Mouse (Mus musculus) inflammation-experienced regulatory T-cells, adult 6 months (primary cell): ENCODE measurements around the gene Swt1. TPM values are rescaled to one million over a fixed set of nuclear protein-coding genes. Genes with fewer than 3 reads are reported as not detected.
"Not testable (repeated sequence)": the region's sequence is repeated elsewhere in the genome, so short reads cannot be mapped to it uniquely, and the experiment has no call there.

Experiments
- ATAC-seq: one replicate; pipeline ENCODE4 v1.8.0; 2017
- polyA plus RNA-seq, 3 experiments: library from polyadenylated mRNA; unstranded; fragments of 100-300 nt; shearing (Covaris generic); gene quantifications; one replicate each; pipeline ENCODE4 v1.2.1; 2017

Gene Swt1
- 10 to 100 TPM; 38.3 to 57.7 (median 45.1) TPM for polyA plus RNA-seq

DNA sequence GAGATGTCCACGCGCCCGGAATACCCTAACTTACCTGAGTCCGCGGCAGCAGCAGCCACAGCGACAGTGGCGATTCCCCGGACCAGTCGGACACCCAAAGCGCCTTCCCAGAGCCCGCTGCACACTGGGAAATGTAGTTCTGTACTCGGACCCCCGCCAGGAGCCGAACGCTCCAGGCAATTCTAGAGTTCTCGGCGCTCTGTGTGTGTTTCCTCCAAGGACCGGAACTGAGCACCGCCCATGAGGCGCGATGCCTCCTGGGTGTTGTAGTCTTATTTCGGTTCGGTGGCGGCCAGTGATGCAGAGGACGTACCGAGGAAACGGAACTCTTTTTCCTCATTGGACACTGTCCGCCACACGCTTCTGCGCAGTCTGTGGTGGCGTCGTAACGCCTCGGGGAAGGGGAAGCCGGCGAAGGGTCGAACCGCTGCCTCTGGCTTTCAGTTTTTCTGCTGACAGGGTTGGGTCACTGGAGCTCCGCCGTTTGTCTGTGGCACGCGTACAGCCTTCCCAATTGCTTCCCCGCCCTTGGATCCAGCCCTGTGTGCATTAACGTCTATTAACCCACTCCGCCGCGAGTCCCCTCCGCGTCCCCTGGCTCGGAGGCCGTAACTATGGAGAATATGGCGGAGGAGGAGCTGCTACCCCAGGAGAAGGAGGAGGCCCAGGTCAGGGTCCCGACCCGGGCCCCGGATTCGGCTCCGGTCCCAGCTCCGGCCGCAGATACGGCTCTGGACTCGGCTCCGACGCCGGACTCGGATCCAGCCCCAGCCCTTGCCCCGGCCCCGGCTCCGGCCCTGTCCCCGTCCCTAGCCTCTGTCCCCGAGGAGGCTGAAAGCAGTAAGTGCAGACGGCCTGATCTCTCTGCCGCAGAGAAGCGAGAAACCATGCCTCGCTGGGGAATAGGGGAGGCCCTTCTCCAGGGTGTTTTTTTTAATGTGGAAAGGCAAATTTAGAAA lies at the start of gene Swt1, which contains the start of gene Trmt1l:
Gene Swt1 (minus strand): TSS at position 193 of the 959 bp plus-strand sequence.
Gene Trmt1l (plus strand): TSS at position 280 of the 959 bp plus-strand sequence.
- peak; percentile 98 for ATAC-seq

DNA sequence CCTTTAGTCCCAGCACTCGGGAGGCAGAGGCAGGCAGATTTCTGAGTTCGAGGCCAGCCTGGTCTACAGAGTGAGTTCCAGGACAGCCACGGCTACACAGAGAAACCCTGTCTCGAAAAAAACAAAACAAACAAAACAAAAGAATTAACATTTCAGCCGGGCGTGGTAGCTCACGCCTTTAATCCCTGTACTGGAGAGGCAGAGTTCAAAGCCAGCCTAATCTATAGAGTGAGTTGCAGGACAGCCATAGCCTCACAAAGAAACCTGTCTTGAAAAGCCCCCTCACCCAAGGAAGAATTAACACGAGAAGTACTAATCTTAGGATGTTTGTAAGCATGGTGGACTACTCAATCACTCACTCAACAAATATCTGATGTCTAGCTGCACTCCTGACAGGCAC lies 44.1 kb upstream of the Swt1 start:
- not testable (repeated sequence) for ATAC-seq

DNA sequence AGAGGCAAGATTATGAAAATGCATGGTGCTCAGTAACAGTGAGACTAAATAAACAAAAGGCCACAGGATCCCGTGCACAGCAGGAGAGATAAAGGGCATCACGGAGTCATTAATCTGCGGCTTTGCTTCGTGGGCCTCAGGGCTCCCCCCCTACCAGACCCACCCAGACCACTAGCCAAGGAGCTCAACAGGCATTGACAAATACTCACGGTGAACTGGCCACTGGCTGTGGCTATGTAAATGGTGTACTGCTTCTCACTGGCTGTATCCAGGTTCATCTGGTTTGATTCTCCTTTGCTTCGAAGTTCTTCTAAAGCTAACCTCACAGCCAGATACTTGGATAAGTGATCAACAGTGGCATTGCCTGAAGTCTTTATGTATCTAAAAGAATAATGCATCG lies 43.2 kb upstream of the Swt1 start:
- no peak for ATAC-seq

DNA sequence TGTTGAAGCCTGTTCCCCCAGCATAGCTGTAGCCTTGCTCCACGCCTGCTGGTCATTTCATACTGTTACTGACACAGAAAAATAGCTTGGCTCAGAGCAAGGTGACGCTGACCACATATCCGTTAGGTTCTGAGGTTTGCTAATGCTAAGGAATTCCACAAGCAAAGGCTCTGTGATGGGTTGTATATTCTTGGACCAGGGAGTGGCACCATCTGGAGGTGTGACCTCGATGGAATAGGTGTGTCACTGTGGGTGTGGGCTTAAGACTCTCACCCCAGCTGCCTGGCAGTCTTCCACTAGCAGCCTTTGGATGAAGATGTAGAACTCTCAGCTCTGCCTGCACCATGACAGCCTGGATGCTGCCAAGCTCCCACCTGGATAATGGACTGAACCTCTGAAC lies 38.3 kb upstream of the Swt1 start:
- ATAC-seq, result no peak

DNA sequence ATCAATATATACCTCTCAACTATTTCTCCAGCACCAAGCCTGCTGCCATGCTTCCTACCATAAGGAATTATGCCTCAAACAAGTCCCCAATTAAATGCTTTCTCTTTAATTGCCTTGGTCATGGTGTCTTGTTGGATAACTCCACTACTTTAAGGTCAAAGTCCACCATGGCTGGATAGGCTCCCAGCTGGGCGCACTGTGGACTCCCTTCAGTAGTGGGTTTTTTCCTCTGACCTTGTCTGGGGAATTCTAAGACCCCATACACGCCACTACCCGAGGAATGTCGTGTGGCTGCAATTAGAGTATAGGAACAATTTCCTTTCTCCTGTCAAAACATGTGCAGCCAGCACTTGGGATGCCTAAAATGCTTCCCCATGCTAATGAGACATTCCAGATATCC lies 36.7 kb upstream of the Swt1 start:
- ATAC-seq, result no peak

DNA sequence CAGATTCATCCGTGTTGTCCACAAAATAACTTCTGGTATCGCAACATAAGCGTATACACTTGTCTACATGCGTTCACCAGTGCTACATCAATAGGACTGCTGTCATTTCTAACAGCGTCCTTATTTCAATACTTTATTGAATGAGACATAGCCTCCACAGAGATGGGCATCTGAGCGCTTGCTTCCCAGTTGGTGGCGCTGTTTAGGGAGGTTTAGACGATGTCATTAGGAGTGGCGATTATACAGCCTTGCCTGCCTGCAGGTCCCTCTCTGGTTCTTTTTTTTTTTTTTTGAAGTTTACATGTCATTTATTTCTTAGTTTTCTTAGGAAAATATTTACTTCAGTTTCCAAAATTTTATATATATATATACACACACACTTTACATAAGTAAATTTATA lies 33.0 kb upstream of the Swt1 start:
- ATAC-seq, result no peak

DNA sequence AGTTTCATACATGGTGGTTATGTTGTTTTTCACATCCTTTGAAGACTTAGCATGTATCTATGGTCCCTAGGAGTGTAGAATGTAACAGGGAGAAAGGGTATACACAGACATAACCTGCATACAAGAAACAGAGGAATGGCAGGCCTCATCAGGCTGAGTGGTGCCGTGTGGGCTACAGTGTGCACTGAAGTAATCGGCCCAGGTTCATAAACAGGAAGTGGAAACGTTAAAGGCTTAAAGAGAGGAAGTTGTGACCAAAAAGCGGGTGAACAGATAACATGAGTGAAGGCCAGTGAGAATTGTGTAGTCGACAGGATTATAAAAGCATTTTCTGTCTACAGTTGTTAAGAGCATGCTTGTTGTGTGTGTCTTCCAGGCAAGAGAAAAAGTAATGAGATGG lies 28.8 kb upstream of the Swt1 start:
- ATAC-seq, result peak; percentile 92

DNA sequence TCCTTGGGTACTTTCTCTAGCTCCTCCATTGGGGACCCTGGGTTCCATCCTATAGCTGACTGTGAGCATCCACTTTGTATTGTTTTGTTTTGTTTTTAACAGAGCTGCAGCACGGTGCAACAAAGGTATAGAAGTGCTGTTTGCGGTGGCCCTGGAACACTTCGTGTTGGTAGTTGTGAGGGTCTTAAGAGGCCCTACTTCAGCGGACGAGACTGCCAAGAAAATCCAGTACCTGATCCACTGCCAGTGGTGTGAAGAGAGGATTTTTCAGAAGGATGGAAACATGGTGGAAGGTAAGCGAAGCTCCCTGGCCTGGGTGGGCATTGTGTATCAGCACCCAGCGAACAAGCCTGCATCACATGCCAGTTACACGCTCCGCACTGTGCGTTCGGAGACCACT lies 23.7 kb upstream of the Swt1 start:
- no peak for ATAC-seq

DNA sequence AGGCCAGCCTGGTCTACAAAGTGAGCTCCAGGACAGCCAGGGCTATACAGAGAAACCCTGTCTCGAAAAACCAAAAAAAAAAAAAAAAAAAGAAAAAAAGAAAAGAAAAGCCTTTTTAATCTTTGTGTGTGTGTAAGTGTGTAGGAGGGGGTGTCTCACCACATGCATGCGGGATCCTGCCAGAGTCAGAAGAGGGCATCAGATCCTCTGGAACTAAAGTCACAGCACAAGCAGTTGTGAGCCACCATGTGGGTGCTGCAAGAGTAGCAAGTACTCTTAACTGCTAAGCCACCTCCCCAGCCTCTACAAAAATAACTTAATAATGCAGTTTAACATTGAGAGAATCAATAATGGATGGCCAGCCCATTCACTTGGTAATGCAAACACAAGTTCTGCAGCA lies 22.6 kb upstream of the Swt1 start:
- no peak for ATAC-seq

DNA sequence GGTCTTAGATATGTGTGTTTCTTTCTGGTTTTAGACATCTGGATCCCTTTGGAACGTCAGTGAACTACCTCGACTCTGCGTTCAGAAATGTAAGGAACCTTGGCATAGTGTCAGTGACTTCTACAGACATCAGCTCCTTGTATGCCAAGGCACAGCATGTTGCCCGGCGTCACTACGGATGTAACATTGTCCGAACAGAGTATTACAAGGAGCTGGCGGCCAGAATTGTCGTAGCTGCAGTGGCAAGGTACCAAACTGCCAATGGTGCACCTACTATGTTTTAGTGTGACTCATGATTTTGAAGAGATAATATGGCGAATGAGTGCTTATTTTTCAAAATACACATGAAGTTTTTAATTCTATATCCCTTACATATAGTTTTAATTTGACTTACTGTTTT lies 21.6 kb upstream of the Swt1 start:
- ATAC-seq, result no peak

DNA sequence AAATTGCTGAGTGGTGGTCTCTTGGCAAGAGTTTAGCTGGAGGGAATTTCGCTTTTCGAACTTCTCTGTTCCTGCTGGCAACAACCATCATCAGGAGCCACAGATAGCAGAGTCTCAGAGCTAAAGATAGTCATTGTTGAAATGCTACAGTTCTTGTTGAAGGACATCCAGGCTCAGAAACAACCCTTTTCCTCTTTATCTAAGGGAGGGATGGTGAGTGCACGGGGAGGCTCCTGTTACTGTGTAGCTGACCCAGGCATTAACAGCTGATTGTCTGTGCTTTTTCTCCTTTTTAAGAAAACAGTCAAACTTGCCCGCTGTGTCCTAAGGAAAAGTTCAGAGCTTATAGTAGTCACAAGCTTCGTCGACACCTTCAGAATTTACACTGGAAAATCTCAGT lies 7.2 kb upstream of the Swt1 start:
- ATAC-seq, result no peak

DNA sequence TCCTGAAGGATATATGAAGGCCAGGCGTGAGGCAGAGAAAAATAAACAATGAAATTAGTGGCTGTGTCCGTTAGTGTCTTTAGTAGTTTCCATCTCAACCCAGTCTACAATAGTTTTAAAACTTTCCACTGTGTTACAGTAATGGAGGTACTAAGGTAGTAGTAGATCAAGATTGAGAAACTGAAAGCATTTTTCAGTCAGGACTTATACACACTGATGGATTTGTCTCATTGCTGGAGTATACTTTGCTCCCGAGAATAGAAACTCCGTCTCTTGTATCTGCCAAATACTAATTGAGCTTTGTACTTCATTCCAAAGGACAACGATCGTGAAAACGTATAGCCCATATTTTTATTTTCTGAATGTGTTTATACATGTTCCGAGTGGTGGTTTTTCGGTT lies 1.1 kb upstream of the Swt1 start:
- ATAC-seq, result peak; percentile 14

DNA sequence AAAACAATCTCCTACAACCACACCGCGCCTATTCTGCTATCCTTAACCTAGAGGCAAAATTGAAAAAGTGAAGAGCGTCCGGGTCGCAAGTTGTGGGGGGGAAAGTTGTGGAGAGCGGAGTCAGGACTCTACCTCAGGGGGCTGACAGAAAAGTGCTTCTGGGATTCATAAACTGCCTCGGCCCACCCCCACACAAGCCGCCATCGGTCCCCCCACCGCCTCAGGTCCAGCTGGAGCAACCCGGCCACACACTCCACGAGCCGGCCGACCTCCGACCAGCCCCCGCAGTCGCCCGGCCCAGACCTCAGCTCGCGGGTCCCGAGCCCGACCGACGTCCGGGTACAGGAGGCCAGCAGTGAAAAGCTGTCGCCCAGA lies 380 bp downstream of the Swt1 start:
- ATAC-seq, result peak; percentile 2

DNA sequence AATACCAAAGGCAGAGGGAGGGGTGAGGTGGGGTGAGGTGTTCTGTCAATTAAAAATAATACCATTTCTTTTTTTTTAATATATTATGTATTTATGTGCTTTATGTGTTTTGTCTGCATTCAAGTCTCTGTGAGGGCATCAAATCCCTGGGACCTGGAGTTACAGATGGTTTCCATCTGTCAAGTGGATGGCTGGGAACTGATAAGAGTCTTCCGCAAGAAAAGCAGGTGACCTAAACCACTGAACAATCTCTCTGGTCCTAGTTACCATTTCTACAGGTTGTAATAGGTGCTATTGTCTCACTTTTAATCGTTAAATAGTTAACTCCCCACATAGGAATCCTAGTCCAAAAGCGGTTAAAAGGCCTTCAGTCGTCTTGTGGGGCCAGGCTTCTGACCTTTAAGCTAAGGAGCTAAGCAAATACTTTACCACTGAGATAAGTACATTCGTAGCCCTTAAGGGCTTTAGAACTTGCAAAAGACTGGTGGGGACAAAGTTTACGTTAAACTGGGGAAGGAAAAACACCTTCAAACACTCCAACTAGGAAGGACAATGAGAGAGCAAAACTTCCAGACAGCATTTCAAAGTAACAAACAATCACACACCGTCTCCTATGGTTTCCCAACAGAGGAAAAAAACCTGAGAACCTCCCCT lies 1.2 kb downstream of the Swt1 start:
- ATAC-seq, result no peak

DNA sequence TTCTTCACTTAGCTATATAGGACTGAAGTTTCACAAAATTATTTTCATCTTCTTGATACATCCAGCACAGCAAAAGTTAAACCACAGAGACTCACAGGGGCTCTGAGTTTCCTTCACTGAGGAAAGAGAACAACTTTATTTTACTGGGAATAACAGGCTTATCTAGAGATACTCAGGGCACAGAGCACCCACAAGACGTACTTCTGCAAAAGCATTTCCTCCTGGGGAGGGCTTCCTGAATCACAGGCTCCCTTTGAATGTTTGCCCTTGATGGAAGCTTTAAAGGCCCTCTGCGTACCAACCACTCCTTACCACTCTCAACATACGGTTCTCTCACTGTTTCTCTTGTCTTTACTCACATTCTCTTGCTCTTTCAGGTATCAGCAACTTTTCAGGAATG lies 6.1 kb downstream of the Swt1 start:
- no peak for ATAC-seq

DNA sequence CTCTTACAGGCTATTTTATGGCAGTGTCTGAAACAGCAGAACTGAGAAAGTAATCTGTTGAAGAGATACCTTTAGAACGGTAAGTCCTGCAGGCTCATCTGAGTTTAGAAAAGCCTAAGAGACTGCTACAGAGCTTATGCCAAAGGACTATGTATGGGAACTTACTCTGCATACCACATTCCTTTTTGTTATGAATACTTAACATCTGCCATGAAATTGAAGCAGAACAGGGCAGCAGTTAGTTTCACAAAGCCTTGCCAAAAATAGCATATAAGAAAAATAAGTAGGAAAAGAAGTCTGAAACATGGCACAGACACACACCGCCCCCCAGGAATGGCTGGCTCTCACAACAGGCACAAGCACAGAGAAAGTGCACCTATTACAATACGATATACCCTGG lies 18.4 kb downstream of the Swt1 start:
- ATAC-seq, result no peak

DNA sequence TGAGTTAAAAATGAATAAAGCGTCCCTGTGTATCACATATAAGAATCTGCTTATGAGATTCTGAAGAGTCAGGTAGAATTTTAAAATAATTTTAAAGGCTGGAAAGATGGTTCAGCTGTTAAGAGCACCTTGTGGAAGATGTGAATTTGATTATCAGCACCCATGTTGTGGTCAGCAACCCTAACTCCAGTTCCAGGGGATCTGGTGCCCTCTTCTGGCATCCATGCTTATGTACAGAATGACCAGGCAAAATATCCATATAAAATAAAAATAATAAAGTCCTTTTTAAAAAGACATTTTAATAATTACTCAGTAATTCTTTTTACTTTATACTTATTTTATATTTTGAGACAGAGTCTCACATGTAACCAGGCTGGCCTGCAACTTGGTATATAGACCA lies 38.2 kb downstream of the Swt1 start:
- ATAC-seq, result no peak

DNA sequence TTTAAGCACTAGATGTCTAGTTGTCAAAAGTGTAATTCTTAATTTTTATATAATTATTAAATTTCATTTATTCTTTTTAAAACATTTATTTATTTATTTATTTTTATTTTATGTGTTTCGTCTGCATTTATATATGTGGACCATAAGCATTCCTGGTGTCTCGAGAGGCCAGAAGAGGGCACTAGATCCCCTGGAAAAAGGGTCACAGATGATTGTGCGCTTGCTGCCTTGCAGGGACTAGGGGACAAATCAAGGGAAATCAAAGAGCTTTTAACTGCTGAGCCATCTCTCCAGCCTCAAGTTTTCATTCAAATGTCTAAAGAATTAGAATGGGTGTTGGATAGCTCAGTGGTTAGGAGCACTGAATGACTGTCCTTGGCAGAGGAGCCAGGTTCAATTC lies 50.9 kb downstream of the Swt1 start:
- no peak for ATAC-seq

DNA sequence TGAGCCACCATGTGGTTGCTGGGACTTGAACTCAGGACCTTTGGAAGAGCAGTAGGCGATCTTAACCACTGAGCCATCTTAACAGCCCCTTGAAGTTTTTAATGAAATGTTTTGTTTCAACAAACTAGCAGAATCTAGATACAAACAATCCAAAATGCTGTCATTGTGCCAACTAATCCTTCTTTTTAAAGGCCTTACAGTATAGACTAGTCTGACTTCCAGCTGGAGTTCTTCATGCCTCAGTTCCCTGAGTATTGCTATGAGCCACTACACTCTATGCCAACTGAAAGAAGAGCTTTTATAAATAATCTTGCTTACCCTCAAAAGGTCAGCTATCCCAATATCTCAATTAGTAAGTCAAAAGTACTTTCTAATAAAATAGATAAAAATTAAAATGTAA lies 55.4 kb downstream of the Swt1 start:
- ATAC-seq, result no peak

DNA sequence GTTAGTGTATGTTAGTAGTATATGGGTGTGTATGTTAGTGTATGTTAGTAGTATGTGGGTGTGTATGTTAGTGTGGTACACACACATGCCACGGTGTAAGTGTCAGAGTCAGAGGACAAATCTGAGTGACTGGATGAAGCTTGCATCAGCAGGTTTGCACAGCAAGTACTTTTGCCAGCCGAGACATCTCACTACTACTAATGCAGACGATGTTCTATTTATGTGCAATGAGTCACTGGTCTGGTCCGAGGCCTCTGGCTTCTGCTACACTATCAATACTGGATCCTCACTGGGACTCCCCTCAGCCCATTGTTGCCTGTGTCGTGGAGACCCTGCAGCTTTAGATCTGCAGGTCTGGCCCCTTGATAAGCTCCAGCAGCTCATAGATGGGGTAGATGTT lies 56.7 kb downstream of the Swt1 start:
- no peak for ATAC-seq

DNA sequence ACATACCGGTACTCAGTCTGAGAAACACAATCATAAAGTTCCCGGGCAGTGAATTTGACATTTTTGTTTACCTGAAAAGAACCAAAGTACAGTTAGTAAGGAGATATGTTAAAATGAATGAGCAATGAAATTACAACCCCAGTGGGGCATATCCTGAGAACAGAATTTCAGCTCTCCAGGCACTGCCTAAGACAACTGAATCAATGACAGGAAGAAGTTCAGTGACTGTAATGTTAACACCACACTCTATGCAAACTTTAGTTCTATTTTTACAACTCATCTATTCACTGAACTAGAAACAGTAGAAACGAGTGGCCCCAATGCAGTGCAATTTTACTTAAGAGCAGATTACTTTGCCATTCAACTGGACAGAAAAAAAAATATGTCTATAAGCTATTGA lies 57.7 kb downstream of the Swt1 start:
- ATAC-seq, result no peak

DNA sequence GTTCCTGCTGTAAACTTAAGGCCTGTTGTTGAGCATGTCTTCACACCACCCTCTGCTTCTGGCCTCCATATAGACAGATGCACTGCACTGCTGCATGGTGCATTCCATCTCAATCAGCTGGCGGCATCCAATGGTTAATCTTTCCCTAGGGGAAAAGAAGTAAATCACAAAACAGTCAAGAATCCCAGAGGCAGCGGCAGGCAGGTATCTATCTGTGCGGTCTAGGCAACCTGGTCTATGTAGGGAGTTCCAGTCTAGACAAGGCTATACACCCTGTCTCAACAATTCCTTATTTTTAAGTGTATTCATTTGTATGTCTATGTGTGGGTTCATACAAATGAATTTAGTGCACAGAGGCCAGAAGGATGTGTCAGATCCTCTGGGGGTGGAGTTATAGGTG lies 59.8 kb downstream of the Swt1 start:
- no peak for ATAC-seq

DNA sequence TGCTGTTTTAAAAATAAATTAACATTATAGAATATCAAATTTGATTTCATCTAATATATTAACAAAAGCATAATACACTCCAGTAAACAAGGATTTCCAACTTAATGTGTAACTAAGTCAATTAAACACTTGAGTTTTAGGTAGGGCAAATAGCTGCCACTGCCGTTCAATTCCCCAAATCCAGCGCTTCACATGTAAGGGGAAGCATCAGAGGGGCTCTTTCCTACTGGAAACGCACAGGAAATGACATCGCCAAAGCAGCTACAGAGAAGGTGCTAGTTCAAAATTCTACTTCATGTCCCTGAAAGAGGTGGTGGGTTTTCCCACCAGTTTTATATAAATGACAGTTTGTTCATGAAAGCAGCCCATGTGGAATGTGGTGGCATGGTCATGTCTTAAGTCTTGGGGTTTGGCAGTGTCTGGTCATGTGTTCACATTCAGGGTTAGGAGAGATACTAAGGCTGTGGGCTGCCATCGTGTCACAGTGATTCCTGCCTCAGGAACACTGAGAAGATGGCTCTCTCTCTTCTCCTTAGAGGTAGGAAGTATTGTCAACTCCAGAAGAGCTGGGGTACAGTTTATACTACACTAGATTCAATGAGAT lies 60.4 kb downstream of the Swt1 start:
- no peak for ATAC-seq
